Mouse (Mus musculus) testis, adult 2 months (tissue): ENCODE data around the gene Prpf8.

Experiments used
- CTCF ChIP-seq: fragments of 200-500 bp; IDR thresholded peaks from 2 replicates; pipeline ENCODE4 v1.5.1; 2012; ENCODE audit warnings: low read depth, mild to moderate bottlenecking, inconsistent platforms, low read length, moderate library complexity; ENCODE audit not compliant: control insufficient read depth, insufficient read depth, insufficient replicate concordance
- POLR2A ChIP-seq: fragments of 200-500 bp; IDR thresholded peaks from 2 replicates; pipeline ENCODE4 v1.6.1; 2012; ENCODE audit warnings: low read depth, mild to moderate bottlenecking, inconsistent platforms, low read length, moderate library complexity; ENCODE audit not compliant: control insufficient read depth

DNA sequence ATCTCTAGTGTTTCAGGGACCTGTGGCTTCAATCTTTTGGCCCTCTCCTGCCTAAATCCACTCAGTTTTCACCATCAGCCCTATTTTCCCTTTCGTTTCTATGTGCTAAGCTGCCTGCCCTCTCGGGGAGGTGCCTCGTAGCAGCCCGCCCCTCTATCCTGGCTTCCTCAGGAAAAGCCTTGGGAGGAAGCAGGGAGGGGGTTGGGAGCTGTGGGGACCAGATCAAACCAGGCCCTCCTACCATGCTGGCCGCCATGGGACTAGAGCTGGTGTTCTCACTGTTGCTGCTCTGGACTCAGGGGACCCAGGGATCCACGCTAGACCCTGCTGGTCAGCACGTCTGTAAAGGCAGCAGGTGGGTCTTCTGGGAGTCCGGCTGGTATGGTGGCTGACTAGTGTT is 26.7 kb downstream of the Prpf8 start, which contains the start of gene Scarf1:
- TF ChIP-seq POLR2A = no peak
- TF ChIP-seq CTCF = no peak
